Mouse (Mus musculus) kidney, embryonic 16.5 days (tissue): ENCODE results near the gene Cdc7. TPM values are rescaled to one million over a fixed set of nuclear protein-coding genes. Genes with fewer than 3 reads are reported as not detected.

ENCODE experiments used
- ATAC-seq: fragments of 200-750 bp; cut with Nextera tagmentation; 2 replicates; pipeline ENCODE4 v1.8.0; 2017; ENCODE audit warnings: moderate TSS enrichment; ENCODE audit not compliant: low FRiP score, low TSS enrichment
- H3K27ac ChIP-seq: fragments of 300-500 bp; sonication (generic); 2 replicates; pipeline ENCODE4 v1.5.1; 2014; ENCODE audit warnings: low read length
- H3K27me3 ChIP-seq: fragments of 300-500 bp; sonication (generic); 2 replicates; pipeline ENCODE4 v1.6.1; 2014; ENCODE audit warnings: low read length, control low read depth, mixed read lengths; ENCODE audit not compliant: insufficient read depth
- H3K36me3 ChIP-seq: fragments of 300-500 bp; sonication (generic); 2 replicates; pipeline ENCODE4 v1.6.1; 2014; ENCODE audit warnings: low read length, control low read depth, mixed read lengths; ENCODE audit not compliant: insufficient read depth
- H3K4me1 ChIP-seq: fragments of 300-500 bp; sonication (generic); 2 replicates; pipeline ENCODE4 v1.6.1; 2014; ENCODE audit warnings: low read length, control low read depth, mixed read lengths; ENCODE audit not compliant: insufficient read depth
- H3K4me2 ChIP-seq: fragments of 300-500 bp; sonication (generic); replicated peaks from 2 replicates; pipeline ENCODE4 v1.6.1; 2014; ENCODE audit warnings: low read depth, low read length
- H3K4me3 ChIP-seq: fragments of 300-500 bp; sonication (generic); 2 replicates; pipeline ENCODE4 v1.5.1; 2014; ENCODE audit warnings: mild to moderate bottlenecking, low read length
- H3K9ac ChIP-seq: fragments of 300-500 bp; sonication (generic); replicated peaks from 2 replicates; pipeline ENCODE4 v1.6.1; 2014; ENCODE audit warnings: low read length
- H3K9me3 ChIP-seq: fragments of 300-500 bp; sonication (generic); 2 replicates; pipeline ENCODE4 v1.6.1; 2016; ENCODE audit warnings: low read length, control low read depth
- WGBS: fragments of 180-500 bp; shearing (Covaris S2); extraction: QIAGEN DNeasy Blood & Tissue Kit; methylation state at CpG from one replicate; pipeline ENCODE4 v1.1.7; 2014; 5-methylcytosine and 5-hydroxymethylcytosine counted together
- polyA plus RNA-seq: library from polyadenylated mRNA; unstranded; fragments of >200 nt; fragmentation: Nextera tagmentation; extraction: Ambion mirVana; gene quantifications from 2 replicates; pipeline ENCODE4 v1.2.1, GENCODE M21; 2015

The Cdc7 gene
- polyA plus RNA-seq, 1 experiment from 2014 or later, result 44.8 TPM

DNA sequence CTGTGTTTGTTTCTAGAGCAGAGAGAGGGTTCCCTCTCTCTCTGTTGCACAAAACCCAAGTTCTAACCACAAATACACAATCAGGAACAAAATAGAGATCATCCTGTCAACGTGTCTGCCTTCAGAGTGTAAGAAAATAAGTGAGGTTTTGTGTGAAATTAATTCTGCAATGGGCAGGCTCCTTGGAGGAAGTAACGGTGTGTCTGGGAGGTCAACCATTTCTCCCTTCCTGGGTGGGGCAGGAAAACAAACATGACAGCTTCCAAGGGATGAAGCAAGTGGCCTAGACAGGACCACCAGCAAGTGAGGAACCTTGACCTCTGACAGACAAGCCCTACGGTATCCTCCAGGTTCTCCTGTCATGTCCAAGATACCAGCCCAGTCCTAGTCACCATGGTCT, 46.2 kb downstream of the Cdc7 start:
- Histone ChIP-seq H3K4me2 (no peak overlapping the region), H3K36me3 (no peaks in the 10 kb centered on the region), H3K9ac (no peak overlapping the region), H3K27ac (no peak overlapping the region), H3K27me3 (no peaks in the 10 kb centered on the region), H3K9me3 (0 out of 2 replicates have a peak, but pooled peaks cover 8% of the 10 kb centered on the region), H3K4me3 (no peak overlapping the region), H3K4me1 (peaks cover 9% of the 10 kb centered on the region)
- WGBS, result 65% methylated on average over 3 of the region's 3 CpGs
- no peak for ATAC-seq

GRCm38 (mm10) chr5:107011316-107012029, 47.4 kb downstream of the Cdc7 start:
- peaks cover 17% of the 10 kb centered on the region for H3K4me1 ChIP-seq
- H3K27me3 ChIP-seq, result no peaks in the 10 kb centered on the region
- no peak overlapping the region for H3K27ac ChIP-seq
- no peak overlapping the region for H3K9ac ChIP-seq
- H3K4me2 ChIP-seq, result no peak overlapping the region
- 0 out of 2 replicates have a peak, but pooled peaks cover 2% of the 10 kb centered on the region for H3K9me3 ChIP-seq
- no peaks in the 10 kb centered on the region for H3K36me3 ChIP-seq
- H3K4me3 ChIP-seq, result no peak overlapping the region
- WGBS, result 61% methylated on average over 7 of the region's 7 CpGs
- ATAC-seq, result no peak

DNA sequence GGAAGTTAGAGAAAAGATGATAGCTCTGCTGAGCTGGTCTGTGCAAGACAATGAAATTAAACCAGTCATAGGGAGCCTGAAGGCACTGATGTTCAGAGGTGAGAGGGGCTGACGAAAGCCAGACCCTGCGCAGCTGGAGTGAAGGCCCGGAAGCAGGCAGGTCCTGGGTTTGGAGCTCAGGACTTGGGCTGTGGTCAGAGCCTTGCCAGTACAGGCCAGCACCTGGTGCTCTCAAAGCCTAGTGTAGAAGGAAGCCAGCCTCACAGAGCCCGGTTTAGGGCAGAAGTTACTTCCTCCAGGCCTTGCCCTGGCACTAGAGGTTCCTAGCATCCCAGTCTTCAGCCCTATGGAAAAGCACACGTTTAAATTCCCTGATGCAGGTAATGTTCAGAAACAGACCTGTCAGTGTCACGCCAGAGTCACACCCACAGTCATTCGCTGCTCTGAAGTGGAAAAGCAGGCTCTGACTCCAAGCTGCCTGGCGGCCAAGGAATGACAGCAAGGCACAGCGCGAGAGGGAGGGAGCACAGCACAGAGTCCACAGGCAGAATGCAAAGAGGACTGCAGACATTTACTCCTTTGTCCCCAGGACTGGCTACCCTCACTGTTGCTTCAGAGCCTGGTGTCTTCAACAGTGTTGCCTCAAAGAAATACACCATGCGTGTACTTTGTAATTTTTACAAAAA, 48.1 kb downstream of the Cdc7 start:
- Histone ChIP-seq H3K27ac (no peak overlapping the region), H3K4me1 (peaks cover 17% of the 10 kb centered on the region), H3K36me3 (no peaks in the 10 kb centered on the region), H3K27me3 (no peaks in the 10 kb centered on the region), H3K4me2 (no peak overlapping the region), H3K9me3 (0 out of 2 replicates have a peak, but pooled peaks cover 2% of the 10 kb centered on the region), H3K4me3 (no peak overlapping the region), H3K9ac (no peak overlapping the region)
- WGBS, result 51% methylated on average over 11 of the region's 11 CpGs
- ATAC-seq, result no peak

DNA sequence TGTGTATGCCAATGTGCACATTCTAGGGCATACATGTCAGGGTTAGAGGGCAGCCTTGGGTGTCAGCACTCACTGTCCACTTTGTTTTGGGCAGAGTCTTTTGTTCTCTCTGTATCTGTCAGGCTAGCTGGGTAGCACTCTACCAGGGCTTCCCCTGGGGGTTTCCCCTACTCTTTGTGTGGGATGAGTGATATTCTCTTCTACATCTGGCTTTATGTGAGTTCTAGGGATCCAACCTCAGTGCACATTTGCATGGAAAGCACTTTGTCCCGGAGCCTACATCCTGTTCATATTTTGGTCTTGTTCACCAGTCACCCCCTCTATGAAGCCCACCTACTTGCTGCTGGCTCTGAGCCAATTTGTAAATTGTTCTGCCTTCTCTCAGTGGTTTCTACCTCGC, 49.3 kb downstream of the Cdc7 start:
- Histone ChIP-seq H3K36me3 (no peaks in the 10 kb centered on the region), H3K4me1 (peaks cover 17% of the 10 kb centered on the region), H3K27me3 (no peaks in the 10 kb centered on the region), H3K4me2 (no peak overlapping the region), H3K4me3 (no peak overlapping the region), H3K9ac (no peak overlapping the region), H3K9me3 (peaks cover 2% of the 10 kb centered on the region; the same call in 1 of the 2 replicates), H3K27ac (no peak overlapping the region)
- 74% methylated on average over 2 of the region's 2 CpGs for WGBS
- no peak for ATAC-seq

DNA sequence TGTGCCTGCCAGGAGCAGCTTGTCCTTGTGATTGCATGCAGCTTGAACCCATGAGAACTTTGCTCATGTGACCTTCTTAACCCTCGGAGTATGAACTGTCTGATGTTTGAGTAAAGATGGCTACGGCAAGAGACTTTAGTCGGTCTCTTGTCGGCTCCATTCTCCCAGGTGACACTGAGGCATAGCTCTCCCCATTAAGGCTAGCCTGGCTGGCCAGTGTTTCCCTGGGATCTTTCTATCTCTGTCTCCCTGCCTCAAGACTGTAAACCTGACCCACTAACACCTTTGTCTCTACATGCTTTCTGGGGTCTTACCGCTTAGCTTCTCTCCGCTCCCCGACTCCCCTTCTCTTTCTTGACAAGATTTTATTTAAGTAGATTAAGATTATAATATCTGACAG, 50.0 kb downstream of the Cdc7 start:
- H3K4me2 ChIP-seq, result no peak overlapping the region
- H3K4me1 ChIP-seq, result peaks cover 17% of the 10 kb centered on the region
- peaks cover 2% of the 10 kb centered on the region; the same call in 1 of the 2 replicates for H3K9me3 ChIP-seq
- H3K9ac ChIP-seq, result no peak overlapping the region
- no peaks in the 10 kb centered on the region for H3K27me3 ChIP-seq
- H3K4me3 ChIP-seq, result no peak overlapping the region
- ATAC-seq, result no peak
- H3K36me3 ChIP-seq, result no peaks in the 10 kb centered on the region
- H3K27ac ChIP-seq, result peak overlapping the region; percentile 35; the same call in 1 of the 2 replicates
- 88% methylated on average over 7 of the region's 7 CpGs for WGBS

DNA sequence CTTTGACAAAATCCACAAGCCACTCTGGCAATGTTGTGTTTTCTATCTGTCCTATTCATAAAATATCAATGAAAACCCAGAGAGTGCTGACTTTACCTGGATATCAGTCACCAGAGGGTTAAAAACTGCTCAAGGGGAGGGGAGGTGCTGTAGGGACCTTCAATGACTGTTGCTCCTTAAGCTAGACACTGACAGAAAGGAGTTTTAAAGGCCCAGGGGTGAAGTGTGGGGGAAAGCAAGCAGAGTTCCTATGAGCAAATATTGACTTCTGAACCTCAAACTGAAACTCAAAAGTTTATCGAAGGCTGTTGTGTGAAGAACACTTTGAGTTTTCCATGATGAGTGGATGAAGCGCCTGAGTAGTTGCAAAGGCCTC, 50.9 kb downstream of the Cdc7 start:
- no peaks in the 10 kb centered on the region; the same call in 1 of the 2 replicates for H3K9me3 ChIP-seq
- H3K27me3 ChIP-seq, result no peaks in the 10 kb centered on the region
- no peak overlapping the region for H3K4me2 ChIP-seq
- H3K9ac ChIP-seq, result no peak overlapping the region
- H3K4me3 ChIP-seq, result no peak overlapping the region
- H3K27ac ChIP-seq, result peak overlapping the region; percentile 73
- H3K36me3 ChIP-seq, result no peaks in the 10 kb centered on the region
- ATAC-seq, result no peak
- peaks cover 20% of the 10 kb centered on the region for H3K4me1 ChIP-seq
- 52% methylated on average over 2 of the region's 2 CpGs for WGBS

DNA sequence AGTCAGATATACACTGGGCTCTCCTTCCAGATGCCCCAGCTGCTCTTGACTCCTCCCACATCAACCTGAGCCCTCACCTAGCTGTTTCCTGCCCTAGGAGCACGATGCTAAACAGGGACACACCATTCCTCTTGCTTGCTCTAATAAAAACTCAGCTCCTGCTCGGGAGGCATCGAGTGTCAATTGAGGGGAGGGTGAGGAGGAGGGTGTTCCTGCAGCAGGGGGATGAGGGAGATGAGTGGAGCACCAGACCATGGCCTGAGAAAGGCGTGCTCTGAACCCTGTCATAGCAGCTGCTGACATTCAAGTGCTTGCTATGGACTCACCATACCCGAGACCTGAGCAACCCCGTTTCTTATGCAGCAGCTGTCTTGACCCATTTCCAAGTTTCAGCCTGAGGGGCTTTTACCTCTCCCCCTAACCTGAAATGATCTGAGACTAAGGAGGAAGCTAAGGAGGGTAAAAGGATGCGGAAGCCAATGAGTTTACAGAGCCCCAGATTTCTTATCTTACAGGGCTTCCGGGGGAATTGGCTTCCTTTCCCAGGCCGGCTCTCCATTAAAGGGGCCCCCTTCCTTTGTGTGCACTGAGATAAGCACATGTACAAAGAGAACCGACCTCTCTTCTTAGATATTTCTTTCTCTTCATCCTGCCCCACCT, 51.4 kb downstream of the Cdc7 start:
- no peak overlapping the region for H3K4me3 ChIP-seq
- peak overlapping the region; percentile 73 for H3K27ac ChIP-seq
- 0 out of 2 replicates have a peak overlapping the region, but pooled peaks have one; percentile 13 for H3K4me2 ChIP-seq
- 5% methylated on average over 10 of the region's 10 CpGs for WGBS
- 0 out of 2 replicates have a peak overlapping the region, but pooled peaks have one; percentile 9 for H3K9ac ChIP-seq
- H3K36me3 ChIP-seq, result no peaks in the 10 kb centered on the region
- peaks cover 25% of the 10 kb centered on the region for H3K4me1 ChIP-seq
- peak; percentile 76 for ATAC-seq
- no peaks in the 10 kb centered on the region for H3K27me3 ChIP-seq
- H3K9me3 ChIP-seq, result no peaks in the 10 kb centered on the region; the same call in 1 of the 2 replicates

DNA sequence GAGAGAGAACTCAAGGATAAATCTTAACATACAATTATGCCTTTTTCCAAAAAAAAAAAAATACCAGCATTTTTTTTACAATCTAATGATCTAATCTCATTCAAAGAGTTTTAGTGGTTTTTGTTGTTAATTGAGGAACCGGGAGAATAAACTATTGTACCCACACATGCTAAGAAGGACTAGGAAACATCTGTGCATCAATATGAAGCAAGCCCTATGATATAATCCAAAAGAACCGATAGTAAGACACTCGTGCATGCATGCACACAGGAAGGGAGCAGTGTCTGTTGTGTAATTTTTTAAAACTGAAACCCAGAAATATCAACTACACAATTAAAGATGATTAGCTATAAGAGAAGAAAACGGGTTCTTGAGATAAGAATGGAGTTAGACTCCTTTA, 52.4 kb downstream of the Cdc7 start:
- Histone ChIP-seq H3K9ac (no peak overlapping the region), H3K9me3 (no peaks in the 10 kb centered on the region; the same call in 1 of the 2 replicates), H3K27me3 (no peaks in the 10 kb centered on the region), H3K36me3 (no peaks in the 10 kb centered on the region), H3K4me1 (peaks cover 30% of the 10 kb centered on the region), H3K4me3 (no peak overlapping the region), H3K4me2 (no peak overlapping the region), H3K27ac (no peak overlapping the region)
- 72% methylated on average over 4 of the region's 4 CpGs for WGBS
- ATAC-seq, result no peak

DNA sequence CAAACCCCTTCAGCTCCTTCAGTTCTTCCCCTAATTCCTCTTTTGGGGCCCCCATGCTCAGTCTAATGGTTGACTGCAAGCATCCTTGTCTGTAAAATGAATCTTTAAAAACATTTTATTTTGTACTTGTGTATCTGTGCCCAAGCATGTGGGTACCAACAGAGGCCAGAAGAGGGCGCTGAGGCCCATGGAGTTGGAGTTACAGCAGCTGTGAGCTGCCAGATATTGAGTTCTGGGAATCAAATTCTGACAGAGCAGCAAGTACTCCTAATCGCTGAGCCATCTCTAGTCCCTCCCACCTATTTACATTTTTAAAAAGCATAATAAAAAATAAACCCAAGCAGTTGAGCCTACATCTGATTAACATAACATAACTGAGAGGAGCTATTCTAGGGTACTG, 53.4 kb downstream of the Cdc7 start:
- H3K27me3 ChIP-seq, result no peaks in the 10 kb centered on the region
- H3K4me1 ChIP-seq, result peaks cover 33% of the 10 kb centered on the region
- 68% methylated on average over 2 of the region's 2 CpGs for WGBS
- H3K4me2 ChIP-seq, result no peak overlapping the region
- no peaks in the 10 kb centered on the region; the same call in 1 of the 2 replicates for H3K9me3 ChIP-seq
- no peak for ATAC-seq
- H3K27ac ChIP-seq, result no peak overlapping the region
- no peak overlapping the region for H3K9ac ChIP-seq
- no peaks in the 10 kb centered on the region for H3K36me3 ChIP-seq
- H3K4me3 ChIP-seq, result no peak overlapping the region
